Mouse (Mus musculus) small intestine, adult 2 months (tissue): ENCODE measurements around the gene Tnfsf11.

Experiments
- CTCF ChIP-seq: fragments of 200-500 bp; IDR thresholded peaks from 2 replicates; pipeline ENCODE4 v1.5.1; 2012; ENCODE audit warnings: low read depth, mild to moderate bottlenecking, control low read depth, inconsistent platforms, low read length, moderate library complexity, mixed read lengths; ENCODE audit not compliant: insufficient replicate concordance, insufficient read length; ENCODE audit errors: extremely low read depth
- POLR2A ChIP-seq: fragments of 200-500 bp; IDR thresholded peaks from 2 replicates; pipeline ENCODE4 v1.6.1; 2012; ENCODE audit warnings: low read depth, mild to moderate bottlenecking, control low read depth, inconsistent platforms, low read length, moderate library complexity

- TF ChIP-seq POLR2A (no peak), CTCF (no peak)
Observed at GRCm38 (mm10) chr14:78229012-78229411, 78.8 kb downstream of the Tnfsf11 start.
